Mouse (Mus musculus) liver, postnatal 0 days (tissue): Measurements from ENCODE around the gene Cyp4f39. TPM values are rescaled to one million over a fixed set of nuclear protein-coding genes. Genes with fewer than 3 reads are reported as not detected.
"Not testable (repeated sequence)": the region's sequence is repeated elsewhere in the genome, so short reads cannot be mapped to it uniquely, and the experiment has no call there.

Source experiments
- ATAC-seq: fragments of 200-750 bp; cut with Nextera tagmentation; 2 replicates; pipeline ENCODE4 v1.8.0; 2017; ENCODE audit warnings: mild to moderate bottlenecking, moderate library complexity
- DNase-seq: peaks from one replicate; pipeline ENCODE4 v3.0.0-alpha.2; 2016
- H3K27ac ChIP-seq: fragments of 300-500 bp; sonication (generic); 2 replicates; pipeline ENCODE4 v1.5.1; 2014; ENCODE audit warnings: antibody characterized with exemption, moderate library complexity, mild to moderate bottlenecking, low read depth
- H3K27me3 ChIP-seq: fragments of 300-500 bp; sonication (generic); 2 replicates; pipeline ENCODE4 v1.6.1; 2014; ENCODE audit warnings: low read length, control low read depth, mixed read lengths; ENCODE audit not compliant: insufficient read depth
- H3K36me3 ChIP-seq: fragments of 300-500 bp; sonication (generic); replicated peaks from 2 replicates; pipeline ENCODE4 v1.6.1; 2014; ENCODE audit warnings: mild to moderate bottlenecking, control low read depth, low read length, moderate library complexity, mixed read lengths; ENCODE audit not compliant: insufficient read depth
- H3K4me1 ChIP-seq: fragments of 300-500 bp; sonication (generic); 2 replicates; pipeline ENCODE4 v1.6.1; 2014; ENCODE audit warnings: antibody characterized with exemption, mild to moderate bottlenecking, control low read depth; ENCODE audit not compliant: insufficient read depth
- H3K4me2 ChIP-seq: fragments of 300-500 bp; sonication (generic); 2 replicates; pipeline ENCODE4 v1.6.1; 2014; ENCODE audit warnings: low read depth, mild to moderate bottlenecking, low read length, moderate library complexity, mixed read lengths
- H3K4me3 ChIP-seq: fragments of 300-500 bp; sonication (generic); 2 replicates; pipeline ENCODE4 v1.5.1; 2014; ENCODE audit warnings: low read depth, low read length
- H3K9ac ChIP-seq: fragments of 300-500 bp; sonication (generic); replicated peaks from 2 replicates; pipeline ENCODE4 v1.6.1; 2014; ENCODE audit warnings: mild to moderate bottlenecking, moderate library complexity
- H3K9me3 ChIP-seq: fragments of 300-500 bp; sonication (generic); 2 replicates; pipeline ENCODE4 v1.6.1; 2016; ENCODE audit warnings: mild to moderate bottlenecking, control low read depth, low read length, mixed read lengths
- CTCF ChIP-seq: sonication (generic); IDR thresholded peaks from 2 replicates; pipeline ENCODE4 v1.5.1; 2016; ENCODE audit warnings: antibody characterized with exemption, low read depth
- EP300 ChIP-seq: IDR thresholded peaks from 2 replicates; pipeline ENCODE4 v1.6.1; 2016; ENCODE audit warnings: antibody characterized with exemption, low read depth, mild to moderate bottlenecking
- WGBS: fragments of 180-500 bp; shearing (Covaris S2); extraction: QIAGEN DNeasy Blood & Tissue Kit; methylation state at CpG from one replicate; pipeline ENCODE4 v1.1.7; 2014; ENCODE audit not compliant: insufficient replicate concordance; 5-methylcytosine and 5-hydroxymethylcytosine counted together
- polyA plus RNA-seq: library from polyadenylated mRNA; unstranded; fragments of >200 nt; fragmentation: Nextera tagmentation; extraction: Ambion mirVana; gene quantifications from 2 replicates; pipeline ENCODE4 v1.2.1, GENCODE M21; 2015

Cyp4f39 gene
- polyA plus RNA-seq, 1 experiment from 2014 or later: 0.32 TPM

- H3K36me3 ChIP-seq: no peaks in the 10 kb centered on the region
- TF ChIP-seq CTCF: peak; percentile 95
- no peak for TF ChIP-seq EP300
- H3K27me3 ChIP-seq: no peaks in the 10 kb centered on the region
- peak overlapping the region; percentile 34; the same call in 1 of the 2 replicates for H3K27ac ChIP-seq
- ATAC-seq (peak; percentile 97), DNase-seq (peak; percentile 91)
- H3K4me2 ChIP-seq: peak overlapping the region; percentile 78
- 13% methylated on average over 26 of the region's 26 CpGs for WGBS
- peak overlapping the region; percentile 64 for H3K9ac ChIP-seq
- H3K4me3 ChIP-seq: peak overlapping the region; percentile 45
- H3K4me1 ChIP-seq: peaks cover 5% of the 10 kb centered on the region; the same call in 1 of the 2 replicates
- no peaks in the 10 kb centered on the region for H3K9me3 ChIP-seq
Observed at GRCm38 (mm10) chr17:32528408-32529337, 76.2 kb downstream of the Cyp4f39 start.

GRCm38 (mm10) chr17:32532356-32532755 is 79.8 kb downstream of the Cyp4f39 start:
- not testable (repeated sequence) for H3K27me3 ChIP-seq, H3K9ac ChIP-seq, H3K27ac ChIP-seq, H3K4me3 ChIP-seq, H3K36me3 ChIP-seq, DNase-seq, H3K4me1 ChIP-seq, H3K4me2 ChIP-seq, ATAC-seq, H3K9me3 ChIP-seq
- WGBS: 56% methylated on average over 4 of the region's 4 CpGs

GRCm38 (mm10) chr17:32534068-32534467 is 81.5 kb downstream of the Cyp4f39 start:
- no peak overlapping the region for H3K27ac ChIP-seq
- H3K4me1 ChIP-seq: peaks cover 4% of the 10 kb centered on the region; the same call in 1 of the 2 replicates
- no peaks in the 10 kb centered on the region for H3K36me3 ChIP-seq
- WGBS: 44% methylated on average over 6 of the region's 6 CpGs
- H3K4me3 ChIP-seq: no peak overlapping the region
- no peak overlapping the region for H3K4me2 ChIP-seq
- no peaks in the 10 kb centered on the region for H3K9me3 ChIP-seq
- TF ChIP-seq EP300: no peak
- no peak for TF ChIP-seq CTCF
- no peak overlapping the region for H3K9ac ChIP-seq
- H3K27me3 ChIP-seq: no peaks in the 10 kb centered on the region
- ATAC-seq (no peak), DNase-seq (no peak)

GRCm38 (mm10) chr17:32536051-32536866 is 83.7 kb downstream of the Cyp4f39 start, which contains the start of gene Cyp4f16:
Gene Cyp4f16 (plus strand): TSS chr17:32536558.
- not testable (repeated sequence) for H3K27ac ChIP-seq, H3K4me1 ChIP-seq, H3K9ac ChIP-seq, H3K9me3 ChIP-seq, H3K27me3 ChIP-seq, H3K36me3 ChIP-seq
- peak within 1 kb of the TSS; percentile 33 for H3K4me3 ChIP-seq
- peak within 1 kb of the TSS; percentile 54 for H3K4me2 ChIP-seq
- WGBS: 8% methylated on average over 5 of the region's 5 CpGs
- ATAC-seq (peak; percentile 96), DNase-seq (peak; percentile 90)

- H3K9me3 ChIP-seq: no peaks in the 10 kb centered on the region
- peak overlapping the region; percentile 54 for H3K4me2 ChIP-seq
- H3K36me3 ChIP-seq: no peaks in the 10 kb centered on the region
- WGBS: 62% methylated on average over 5 of the region's 5 CpGs
- peaks cover 4% of the 10 kb centered on the region; the same call in 1 of the 2 replicates for H3K4me1 ChIP-seq
- no peak for DNase-seq
- TF ChIP-seq CTCF: no peak
- TF ChIP-seq EP300: no peak
- H3K9ac ChIP-seq: no peak overlapping the region
- H3K27me3 ChIP-seq: no peaks in the 10 kb centered on the region
- ATAC-seq: no peak
- no peak overlapping the region for H3K27ac ChIP-seq
- H3K4me3 ChIP-seq: peak overlapping the region; percentile 33; the same call in 1 of the 2 replicates
Observed at GRCm38 (mm10) chr17:32536867-32537250, 84.3 kb downstream of the Cyp4f39 start.

Other genes with a start within 250 kb of the Cyp4f39 start
- 20.2 and 20.7 TPM in 2 replicates for gene Brd4, start 168.0 kb upstream of the Cyp4f39 start, polyA plus RNA-seq
- 14.5 and 17.3 TPM in 2 replicates for gene Akap8, start 131.5 kb upstream of the Cyp4f39 start, polyA plus RNA-seq
- 21.5 and 23.8 TPM in 2 replicates for gene Akap8l, start 102.1 kb upstream of the Cyp4f39 start, polyA plus RNA-seq
- 2.7 and 3.2 TPM in 2 replicates for gene Wiz, start 63.3 kb upstream of the Cyp4f39 start, polyA plus RNA-seq
- gene Rasal3, start 49.1 kb upstream of the Cyp4f39 start, polyA plus RNA-seq: 2.9 and 3.1 TPM in 2 replicates
- 48.4 and 53.7 TPM in 2 replicates for gene Pglyrp2, start 28.6 kb upstream of the Cyp4f39 start, polyA plus RNA-seq
- 2.7 and 2.9 TPM in 2 replicates for gene Cyp4f17, start 53.3 kb downstream of the Cyp4f39 start, polyA plus RNA-seq
- 5.9 and 6.9 TPM in 2 replicates for gene Cyp4f16, start 83.8 kb downstream of the Cyp4f39 start, polyA plus RNA-seq
- not detected in 2 replicates for gene Cyp4f37, start 168.6 kb downstream of the Cyp4f39 start, polyA plus RNA-seq
- not detected in 2 replicates for gene Cyp4f40, start 206.2 kb downstream of the Cyp4f39 start, polyA plus RNA-seq
- 33.5 and 37.6 TPM in 2 replicates for gene Cyp4f15, start 232.9 kb downstream of the Cyp4f39 start, polyA plus RNA-seq